Mouse (Mus musculus): Measurements from ENCODE around the gene Pttg1ip. TPM values are rescaled to one million over a fixed set of nuclear protein-coding genes. Genes with fewer than 3 reads are reported as not detected.

Gene Pttg1ip
- 339 TPM for polyA plus RNA-seq (2021)

DNA sequence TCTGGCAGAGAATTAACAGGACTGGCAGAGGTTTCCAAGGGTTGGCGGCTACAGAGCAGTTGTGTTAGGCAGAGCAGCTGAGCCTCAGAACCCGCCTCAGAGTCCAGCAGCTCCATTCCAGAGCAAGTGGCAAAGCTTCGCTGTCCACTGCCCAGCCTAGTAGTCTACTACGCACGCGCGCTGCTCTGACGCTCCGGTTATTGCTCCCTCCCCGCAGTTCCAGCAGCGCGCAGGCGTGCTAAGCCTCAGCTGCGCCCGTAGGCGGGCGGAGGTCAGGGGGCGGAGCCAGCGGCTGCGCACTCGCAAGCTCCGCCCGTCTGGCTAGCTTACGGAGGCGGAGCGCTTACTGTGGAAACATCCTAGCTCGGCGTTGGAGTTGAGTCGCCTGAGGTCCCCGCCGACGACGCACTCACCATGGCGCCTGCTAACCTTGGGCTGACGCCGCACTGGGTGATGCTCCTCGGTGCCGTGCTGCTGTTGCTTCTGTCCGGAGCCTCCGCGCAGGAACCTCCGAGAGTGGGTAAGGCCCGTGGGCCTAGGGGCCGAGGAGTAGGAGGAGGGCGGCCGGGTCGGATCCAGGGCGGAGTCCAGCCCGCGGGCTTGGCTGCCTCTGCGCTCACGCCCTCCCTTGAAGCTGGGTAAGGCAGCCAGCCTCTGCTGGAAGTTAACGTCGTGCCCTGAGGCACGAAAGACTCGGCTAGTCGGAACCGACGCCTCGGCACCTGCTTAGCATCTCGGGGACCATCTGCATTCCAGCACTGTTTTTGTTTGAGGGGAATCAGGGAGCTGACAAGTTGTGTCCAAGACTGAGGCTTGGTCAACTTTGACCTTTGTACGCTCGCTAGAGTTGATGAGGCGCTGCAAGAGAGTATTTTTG lies at the start of gene Pttg1ip:
TSS of gene Pttg1ip (plus strand) at position 313 of the 877 bp plus-strand sequence.
- POLR2A ChIA-PET, result interaction anchor here (1.1 to 2.5 kb wide), 5 partner anchors 9 to 67 kb away, joined by 3 to 8 read pairs (median 4); no protein-coding TSS in a partner anchor
- TF ChIP-seq CTCF (IDR thresholded peaks at IDR 0.05), result no peak
- ATAC-seq (peak; percentile 91), DNase-seq (ENCODE audit: low read depth, low spot score) (peak; percentile 90)
- H3K27me3 ChIP-seq, result no peaks in the 10 kb centered on the region
- in situ Hi-C loops (cut with MboI; ENCODE audit: low pct_unique_long_range_greater_than_20kb), result no loop called here
- CTCF ChIA-PET, result interaction anchor here (0.9 to 2.2 kb wide), 5 partner anchors 9 to 39 kb away, joined by 3 to 8 read pairs (median 5); no protein-coding TSS in a partner anchor

DNA sequence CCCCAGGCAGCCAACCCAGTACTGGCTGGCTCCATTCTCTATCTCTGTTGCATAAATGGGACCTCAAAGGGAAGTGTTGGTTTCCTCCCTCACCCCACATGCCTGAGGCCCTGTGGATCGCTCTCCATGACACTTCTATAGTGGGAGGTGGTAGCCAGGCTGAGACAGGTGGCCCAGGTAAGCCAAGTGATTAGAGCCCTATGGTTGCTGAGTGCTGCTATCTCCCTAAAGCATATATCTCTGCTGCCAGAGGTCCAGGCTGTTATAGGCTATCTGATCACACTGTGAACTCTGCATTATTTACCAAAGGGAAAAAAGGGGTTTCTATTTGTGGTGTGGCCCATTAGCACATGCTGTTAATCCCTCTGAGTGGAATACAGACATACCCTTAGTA lies 49.5 kb upstream of the Pttg1ip start:
- CTCF ChIA-PET, result interaction anchor here (1.0 to 3.7 kb wide), 3 partner anchors 8 to 13 kb away, joined by 4 to 15 read pairs (median 4); no protein-coding TSS in a partner anchor
- H3K27me3 ChIP-seq, result no peaks in the 10 kb centered on the region
- POLR2A ChIA-PET, result no interaction called here
- DNase-seq (ENCODE audit: low read depth, low spot score), result no peak
- no peak for TF ChIP-seq CTCF (IDR thresholded peaks at IDR 0.05)
- ATAC-seq, result no peak
- in situ Hi-C loops (cut with MboI; ENCODE audit: low pct_unique_long_range_greater_than_20kb), result no loop called here

DNA sequence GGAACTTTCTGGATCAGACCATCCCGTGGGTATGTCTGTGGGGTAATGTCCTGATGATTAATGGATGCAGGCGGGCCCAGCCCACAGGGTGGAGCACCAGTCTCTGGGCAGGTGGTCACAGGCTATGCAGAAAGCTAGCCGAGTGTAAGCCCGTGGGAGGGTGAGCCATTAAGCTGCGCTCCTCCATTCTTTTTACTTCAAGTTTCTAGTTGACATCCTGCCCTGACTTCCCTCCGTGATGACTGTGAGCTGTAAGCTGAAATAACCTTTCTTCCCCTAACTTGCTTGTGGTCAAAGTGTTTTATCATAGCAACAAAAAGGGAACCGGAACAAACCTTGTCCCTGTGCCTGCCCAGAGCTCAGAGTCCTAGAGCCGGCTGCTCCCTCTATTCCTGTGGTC lies 44.8 kb upstream of the Pttg1ip start:
- ChIA-PET CTCF (no interaction called here), POLR2A (interaction anchor here (0.6 kb wide), 1 partner anchor 474 kb away, joined by 3 read pairs; no protein-coding TSS in a partner anchor)
- TF ChIP-seq CTCF (IDR thresholded peaks at IDR 0.05), result no peak
- H3K27me3 ChIP-seq, result no peaks in the 10 kb centered on the region
- in situ Hi-C loops (cut with MboI; ENCODE audit: low pct_unique_long_range_greater_than_20kb), result no loop called here
- ATAC-seq, result no peak
- no peak for DNase-seq (ENCODE audit: low read depth, low spot score)

DNA sequence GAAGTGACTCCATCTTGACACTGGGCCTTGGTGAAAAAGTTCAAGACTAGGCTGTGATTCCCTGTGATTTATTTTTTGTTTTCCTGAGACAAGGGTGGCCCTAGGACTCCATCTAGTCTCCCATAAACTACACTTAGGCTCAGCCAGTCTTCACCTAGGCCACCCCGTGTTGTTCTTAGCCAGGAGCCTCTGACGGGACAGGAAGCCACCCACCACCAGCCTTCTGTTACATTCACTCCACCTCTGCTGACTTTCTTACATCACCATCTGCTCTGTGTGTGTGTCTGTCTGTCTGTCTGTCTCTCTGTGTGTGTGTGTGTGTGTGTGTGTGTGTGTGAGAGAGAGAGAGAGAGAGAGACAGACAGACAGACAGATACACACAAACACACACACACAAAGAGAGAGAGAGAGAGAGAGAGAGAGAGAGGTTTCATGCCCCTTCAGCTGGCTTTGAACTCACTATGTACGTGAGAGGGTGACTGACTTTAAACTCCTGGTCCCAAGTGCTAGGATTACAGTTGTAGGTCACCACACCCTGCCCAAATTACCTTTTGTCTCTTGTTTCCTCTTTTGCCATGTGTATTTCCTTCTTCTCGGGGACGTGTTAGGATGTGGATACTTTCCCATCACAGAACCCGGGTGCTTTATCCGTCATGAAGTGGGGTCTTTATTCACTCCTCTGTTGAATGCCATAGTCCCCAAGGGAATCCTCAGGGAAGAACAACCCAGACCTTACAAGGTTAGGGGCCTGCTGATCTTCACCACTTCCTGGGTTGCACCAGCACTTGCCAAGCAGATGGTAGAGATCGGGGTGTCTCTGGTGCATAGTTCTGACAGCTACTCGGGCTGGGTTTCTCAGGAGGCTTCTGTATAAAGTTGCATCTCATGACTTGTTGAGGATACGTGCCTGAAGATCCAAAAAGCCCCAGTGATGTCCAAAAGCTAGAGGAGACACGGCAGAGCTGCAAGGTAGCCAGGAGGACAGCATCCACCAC lies 44.0 kb upstream of the Pttg1ip start:
- POLR2A ChIA-PET, result interaction anchor here (0.6 kb wide), 1 partner anchor 473 kb away, joined by 3 read pairs; no protein-coding TSS in a partner anchor
- no peak for ATAC-seq

DNA sequence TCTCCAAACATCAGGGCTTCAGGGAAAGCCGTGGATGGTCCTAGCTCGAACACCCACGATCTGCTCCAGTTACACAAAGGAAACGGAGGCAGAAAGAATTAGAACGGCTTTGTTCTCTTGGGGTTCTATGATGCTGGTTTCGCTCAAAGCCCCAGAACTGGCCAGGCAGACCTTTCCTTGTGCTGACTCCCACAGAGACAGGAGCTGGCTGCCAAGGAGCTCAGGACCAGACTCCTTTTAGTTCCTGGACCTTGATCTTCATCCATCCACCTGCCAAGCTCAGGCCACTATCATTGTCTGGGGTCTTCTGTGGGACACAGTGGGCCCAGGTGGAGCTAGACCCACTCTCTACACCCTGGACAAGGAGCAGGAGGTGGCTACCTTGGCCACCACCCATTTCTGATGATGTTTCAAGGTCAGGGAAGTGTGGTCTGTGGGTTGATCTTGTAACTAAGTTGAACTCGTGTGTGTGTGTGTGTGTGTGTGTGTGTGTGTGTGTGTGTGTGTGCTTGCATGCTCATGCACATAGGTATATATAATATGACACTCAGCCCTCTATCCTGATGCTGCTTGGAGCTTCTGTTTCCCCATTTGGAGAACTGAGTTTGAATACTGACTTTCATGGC lies 42.1 kb upstream of the Pttg1ip start:
- no peak for ATAC-seq
- ChIA-PET CTCF (interaction anchor here (1.7 to 1.8 kb wide), 2 partner anchors 8 to 18 kb away, joined by 4 read pairs; no protein-coding TSS in a partner anchor), POLR2A (no interaction called here)
- no peaks in the 10 kb centered on the region for H3K27me3 ChIP-seq
- TF ChIP-seq CTCF (IDR thresholded peaks at IDR 0.05), result no peak
- in situ Hi-C loops (cut with MboI; ENCODE audit: low pct_unique_long_range_greater_than_20kb), result no loop called here
- DNase-seq (ENCODE audit: low read depth, low spot score), result no peak

More for the DNA sequence above, 44.0 kb upstream of the Pttg1ip start:
- no peak for DNase-seq (ENCODE audit: low read depth, low spot score)
- in situ Hi-C loops (cut with MboI; ENCODE audit: low pct_unique_long_range_greater_than_20kb), result no loop called here
- CTCF ChIA-PET, result interaction anchor here (0.9 kb wide), 1 partner anchor 29 kb away, joined by 3 read pairs; no protein-coding TSS in a partner anchor
- no peaks in the 10 kb centered on the region for H3K27me3 ChIP-seq
- no peak for TF ChIP-seq CTCF (IDR thresholded peaks at IDR 0.05)

DNA sequence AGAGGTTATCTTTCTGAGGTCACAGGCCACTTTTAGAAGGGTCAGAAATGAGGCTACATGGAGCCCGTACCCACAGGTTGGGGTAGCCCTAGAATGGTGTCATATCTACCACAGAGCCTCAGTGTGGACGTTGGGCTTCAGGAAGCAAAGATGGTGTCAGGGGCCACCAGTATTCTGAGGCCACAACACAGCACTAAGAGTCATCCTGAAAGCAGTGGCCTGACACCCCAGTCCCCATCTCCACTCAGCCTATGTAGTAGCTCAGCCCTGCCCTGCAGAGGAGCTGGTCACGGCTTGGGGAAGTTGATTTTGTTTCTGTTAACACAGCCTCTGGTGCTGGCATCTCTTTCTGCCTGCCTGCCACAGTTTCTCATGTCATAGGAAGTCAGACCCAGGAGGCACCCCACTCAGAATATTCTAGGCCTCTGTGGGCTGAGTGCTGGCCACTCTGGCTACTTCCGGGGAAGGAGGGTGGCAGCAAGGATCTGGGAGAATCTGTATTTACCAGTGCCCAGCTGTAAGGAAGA lies 40.9 kb upstream of the Pttg1ip start:
- no peak for ATAC-seq
- TF ChIP-seq CTCF (IDR thresholded peaks at IDR 0.05), result no peak
- no peak for DNase-seq (ENCODE audit: low read depth, low spot score)
- CTCF ChIA-PET, result interaction anchor here (1.0 to 1.8 kb wide), 4 partner anchors 9 to 23 kb away, joined by 3 to 4 read pairs (median 4); no protein-coding TSS in a partner anchor
- in situ Hi-C loops (cut with MboI; ENCODE audit: low pct_unique_long_range_greater_than_20kb), result no loop called here
- H3K27me3 ChIP-seq, result no peaks in the 10 kb centered on the region
- POLR2A ChIA-PET, result no interaction called here

DNA sequence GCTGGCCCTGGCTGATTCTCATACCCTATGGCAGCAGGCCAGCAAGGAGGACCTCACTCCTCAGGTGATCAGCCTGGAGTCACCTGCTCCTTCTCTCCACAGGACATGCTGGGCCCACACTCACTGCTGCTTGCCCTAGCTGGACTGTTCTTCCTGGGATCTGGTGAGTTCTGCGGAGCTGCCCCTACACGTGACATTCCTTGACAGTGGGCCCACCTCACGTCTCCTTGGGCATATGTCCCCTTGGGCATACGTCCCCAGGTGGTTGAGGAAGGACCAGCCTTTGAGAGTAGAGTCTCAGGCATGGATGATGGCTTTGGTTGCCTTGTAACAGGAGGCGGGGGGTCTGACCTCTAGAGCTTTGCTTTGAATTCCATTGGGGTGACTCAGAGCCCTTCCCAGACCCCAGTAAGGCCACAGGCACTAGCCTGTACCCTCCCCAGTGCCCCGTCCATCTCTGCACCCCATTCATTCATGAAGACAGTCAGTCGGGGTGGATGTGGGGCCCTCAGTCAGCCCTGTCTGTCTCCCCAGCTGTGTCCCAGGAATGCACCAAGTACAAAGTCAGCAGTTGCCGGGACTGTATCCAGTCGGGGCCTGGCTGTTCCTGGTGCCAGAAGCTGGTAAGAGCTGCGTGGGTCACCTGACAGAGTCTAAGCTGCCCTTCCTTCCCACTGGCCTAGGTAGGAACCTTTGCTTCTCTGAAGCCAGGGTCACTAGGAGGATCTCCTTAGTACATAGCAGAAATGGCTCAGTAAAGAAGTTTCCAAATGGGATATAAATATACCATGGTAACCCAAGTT lies 39.5 kb upstream of the Pttg1ip start:
- TF ChIP-seq CTCF (IDR thresholded peaks at IDR 0.05), result no peak
- DNase-seq (ENCODE audit: low read depth, low spot score), result no peak

DNA sequence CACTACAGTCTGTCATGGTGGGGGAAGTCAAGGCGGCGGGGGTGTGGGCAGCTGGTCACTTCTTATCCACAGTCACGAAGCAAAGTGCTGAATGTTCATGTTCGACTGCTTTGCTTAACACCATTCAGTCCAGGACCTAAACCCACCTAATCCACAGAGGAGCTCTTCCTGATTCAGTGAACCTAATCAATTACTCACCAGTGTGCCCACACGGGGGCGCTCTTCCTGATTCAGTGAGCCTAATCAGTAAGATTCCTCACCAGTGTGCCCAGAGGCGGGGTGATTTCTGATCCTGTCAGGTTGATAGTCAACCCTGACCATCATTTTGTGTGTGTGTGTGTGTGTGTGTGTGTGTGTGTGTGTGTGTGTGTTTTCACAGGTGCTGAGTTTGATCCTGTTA lies 38.3 kb upstream of the Pttg1ip start:
- H3K27me3 ChIP-seq, result no peaks in the 10 kb centered on the region
- no peak for ATAC-seq
- in situ Hi-C loops (cut with MboI; ENCODE audit: low pct_unique_long_range_greater_than_20kb), result no loop called here
- TF ChIP-seq CTCF (IDR thresholded peaks at IDR 0.05), result no peak
- ChIA-PET POLR2A (interaction anchor here (1.0 kb wide), 1 partner anchor 285 kb away, joined by 3 read pairs; no protein-coding TSS in a partner anchor), CTCF (interaction anchor here (1.0 to 2.9 kb wide), 5 partner anchors 9 to 38 kb away, joined by 3 to 15 read pairs (median 3); partner anchors contain the start of gene Pttg1ip)
- DNase-seq (ENCODE audit: low read depth, low spot score), result no peak

More for the DNA sequence above, 39.5 kb upstream of the Pttg1ip start:
- ChIA-PET POLR2A (no interaction called here), CTCF (interaction anchor here (1.0 to 1.7 kb wide), 4 partner anchors 10 to 39 kb away, joined by 3 to 6 read pairs (median 4); partner anchors contain the start of gene Pttg1ip)
- peak; percentile 44 for ATAC-seq
- H3K27me3 ChIP-seq, result no peaks in the 10 kb centered on the region
- in situ Hi-C loops (cut with MboI; ENCODE audit: low pct_unique_long_range_greater_than_20kb), result no loop called here

DNA sequence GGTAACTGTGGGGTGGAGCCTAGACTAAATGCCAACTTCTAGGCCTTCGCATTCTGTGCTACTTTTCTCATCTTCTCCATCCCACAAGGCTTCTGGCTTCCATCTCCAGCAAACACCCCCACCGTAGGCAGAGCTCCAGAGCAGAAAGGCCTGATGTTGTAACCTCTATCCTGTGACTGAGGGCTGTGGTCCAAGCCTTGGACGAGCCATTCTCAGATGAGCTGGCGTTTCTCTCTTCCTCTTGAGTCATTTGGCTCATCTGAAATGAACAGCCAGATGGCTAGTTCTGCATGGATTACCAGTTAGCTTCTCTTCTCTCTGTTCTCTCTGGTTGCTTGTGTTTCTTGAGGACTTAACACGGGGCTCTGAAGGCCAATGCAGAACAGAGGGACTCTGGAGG lies 36.6 kb upstream of the Pttg1ip start:
- peak; percentile 53 for ATAC-seq
- in situ Hi-C loops (cut with MboI; ENCODE audit: low pct_unique_long_range_greater_than_20kb), result no loop called here
- ChIA-PET CTCF (interaction anchor here (0.8 to 2.9 kb wide), 4 partner anchors 12 to 27 kb away, joined by 3 to 15 read pairs (median 3); no protein-coding TSS in a partner anchor), POLR2A (no interaction called here)
- no peaks in the 10 kb centered on the region for H3K27me3 ChIP-seq
- TF ChIP-seq CTCF (IDR thresholded peaks at IDR 0.05), result no peak
- peak; percentile 68 for DNase-seq (ENCODE audit: low read depth, low spot score)
